Mouse (Mus musculus): Measurements from ENCODE around the gene Uxs1. TPM values are rescaled to one million over a fixed set of nuclear protein-coding genes. Genes with fewer than 3 reads are reported as not detected.
A peak's percentile ranks its signal among the peaks of the same experiment; 100 is the strongest.

The Uxs1 gene
- polyA plus RNA-seq, 1 experiment from 2014 or later = 20.2 TPM

DNA sequence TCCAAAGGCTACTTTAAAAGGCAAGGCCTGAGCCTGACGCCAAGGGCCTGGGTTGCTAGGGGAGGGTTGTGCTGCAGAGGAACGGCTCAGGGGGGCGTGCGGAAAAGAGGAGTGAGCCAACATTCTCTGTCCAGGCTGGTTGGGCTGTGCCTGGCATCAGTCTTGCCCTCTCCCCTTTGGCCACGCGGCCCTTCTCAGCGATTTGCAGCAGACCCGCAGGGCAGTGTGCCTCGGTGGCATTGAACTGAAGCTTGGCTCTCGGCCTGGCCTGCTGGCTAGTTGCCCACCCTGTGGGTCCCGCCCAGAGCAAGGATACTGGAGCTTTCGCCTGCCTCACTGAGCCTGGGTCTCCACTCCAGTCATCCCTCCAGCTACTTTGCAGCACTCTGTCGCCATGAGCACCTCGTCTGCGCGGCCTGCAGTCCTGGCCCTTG lies 97.1 kb downstream of the Uxs1 start, which contains the start of gene 1500015O10Rik:
Gene 1500015O10Rik, plus strand, starts transcription at position 112 of the 434 bp plus-strand sequence.
- H3K4me2 ChIP-seq (ENCODE audit: low read depth, low read length) = no peak within 1 kb of the TSS
- H3K27ac ChIP-seq (ENCODE audit: low read length) = peak within 1 kb of the TSS; percentile 18; the same call in 1 of the 2 replicates
- H3K9me3 ChIP-seq (replicated peaks; ENCODE audit: control insufficient read depth, low read length) = peaks cover 4% of the 10 kb centered on the region; the same call in 1 of the 2 replicates
- H3K36me3 ChIP-seq (ENCODE audit: control insufficient read depth, insufficient read depth, low read length) = no peaks in the 10 kb centered on the region
- ATAC-seq (ENCODE audit: insufficient read depth, low FRiP score) = peak; percentile 81; the same call in 1 of the 2 replicates
- 53% methylated on average over 16 of the region's 16 CpGs for WGBS
- H3K4me1 ChIP-seq (ENCODE audit: control insufficient read depth, insufficient read depth, low read length) = no peaks in the 10 kb centered on the region
- H3K27me3 ChIP-seq (ENCODE audit: control insufficient read depth, insufficient read depth, low read length) = no peaks in the 10 kb centered on the region
- H3K4me3 ChIP-seq (replicated peaks; ENCODE audit: low read length) = no peak within 1 kb of the TSS
- no peak within 1 kb of the TSS for H3K9ac ChIP-seq (ENCODE audit: low read length)

DNA sequence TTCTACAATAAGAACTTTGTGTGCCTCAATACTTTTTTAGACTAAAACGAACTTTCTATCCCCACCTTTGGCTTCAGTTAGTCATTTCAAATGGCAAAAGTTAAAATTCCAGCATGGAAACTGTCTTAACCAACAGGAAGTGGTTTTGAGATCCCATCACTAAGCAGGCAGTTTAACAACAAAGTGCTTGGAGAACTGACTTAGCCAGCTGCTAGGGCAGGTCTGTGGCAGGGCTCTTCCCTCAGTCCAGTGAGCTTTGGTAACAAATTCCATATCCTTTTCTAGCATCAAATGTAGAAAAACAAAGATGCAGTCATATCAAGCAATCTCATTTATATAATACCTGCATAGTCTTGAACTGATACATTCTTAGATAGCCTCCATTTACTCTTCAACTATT lies 105.1 kb downstream of the Uxs1 start:
- 70% methylated on average over 1 of the region's 1 CpGs for WGBS
- Histone ChIP-seq H3K4me3 (replicated peaks; ENCODE audit: low read length) (no peak overlapping the region), H3K27ac (ENCODE audit: low read length) (no peak overlapping the region), H3K4me2 (ENCODE audit: low read depth, low read length) (no peak overlapping the region), H3K36me3 (ENCODE audit: control insufficient read depth, insufficient read depth, low read length) (no peaks in the 10 kb centered on the region), H3K27me3 (ENCODE audit: control insufficient read depth, insufficient read depth, low read length) (no peaks in the 10 kb centered on the region), H3K9ac (ENCODE audit: low read length) (no peak overlapping the region), H3K9me3 (replicated peaks; ENCODE audit: control insufficient read depth, low read length) (no peaks in the 10 kb centered on the region), H3K4me1 (ENCODE audit: control insufficient read depth, insufficient read depth, low read length) (no peaks in the 10 kb centered on the region)
- ATAC-seq (ENCODE audit: insufficient read depth, low FRiP score) = no peak

DNA sequence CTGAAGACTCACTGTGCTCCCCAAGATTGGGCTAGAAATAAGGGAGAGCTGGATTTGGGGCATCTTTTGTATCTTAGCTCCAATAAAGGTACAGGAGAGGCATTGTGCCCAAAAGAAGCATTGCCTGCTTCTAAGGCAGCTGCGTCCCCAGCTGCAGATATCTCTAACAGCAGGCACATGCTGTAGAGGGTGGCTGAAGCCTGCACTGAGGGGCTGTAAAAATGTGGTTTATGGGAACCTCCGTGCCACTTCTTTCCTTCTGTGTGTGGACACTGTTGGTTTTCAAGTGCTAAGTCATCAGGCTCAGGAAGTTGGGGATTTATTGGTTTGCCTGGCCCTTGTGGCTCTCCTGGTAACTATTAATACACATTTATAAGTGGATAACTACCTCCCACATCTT lies 108.8 kb downstream of the Uxs1 start:
- H3K4me3 ChIP-seq (replicated peaks; ENCODE audit: low read length) = no peak overlapping the region
- no peak overlapping the region for H3K27ac ChIP-seq (ENCODE audit: low read length)
- WGBS = 76% methylated on average over 2 of the region's 2 CpGs
- no peaks in the 10 kb centered on the region for H3K9me3 ChIP-seq (replicated peaks; ENCODE audit: control insufficient read depth, low read length)
- no peak for ATAC-seq (ENCODE audit: insufficient read depth, low FRiP score)
- H3K27me3 ChIP-seq (ENCODE audit: control insufficient read depth, insufficient read depth, low read length) = no peaks in the 10 kb centered on the region
- no peaks in the 10 kb centered on the region for H3K4me1 ChIP-seq (ENCODE audit: control insufficient read depth, insufficient read depth, low read length)
- H3K36me3 ChIP-seq (ENCODE audit: control insufficient read depth, insufficient read depth, low read length) = no peaks in the 10 kb centered on the region
- no peak overlapping the region for H3K4me2 ChIP-seq (ENCODE audit: low read depth, low read length)
- no peak overlapping the region for H3K9ac ChIP-seq (ENCODE audit: low read length)

DNA sequence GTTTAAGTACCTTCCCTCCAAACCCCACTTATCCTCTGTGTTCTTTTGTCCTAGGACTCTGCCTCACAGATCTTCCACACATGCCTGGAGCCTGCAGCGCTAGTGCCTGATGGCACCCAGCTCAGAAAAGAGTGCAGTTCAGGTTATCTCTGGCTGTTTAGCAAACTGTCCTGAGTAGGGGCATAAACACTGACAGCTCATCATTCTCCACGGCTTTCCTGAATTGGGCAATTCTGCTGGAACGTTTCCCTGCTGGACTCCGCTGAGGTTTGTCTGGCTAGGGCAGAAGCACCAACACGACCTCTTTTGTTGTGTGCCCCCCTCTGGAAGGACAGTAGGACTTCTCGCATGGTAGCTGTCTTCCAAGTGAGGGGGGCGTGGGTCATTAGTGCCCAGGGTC lies 109.6 kb downstream of the Uxs1 start:
- Histone ChIP-seq H3K27me3 (ENCODE audit: control insufficient read depth, insufficient read depth, low read length) (no peaks in the 10 kb centered on the region), H3K9me3 (replicated peaks; ENCODE audit: control insufficient read depth, low read length) (no peaks in the 10 kb centered on the region), H3K4me3 (replicated peaks; ENCODE audit: low read length) (no peak overlapping the region), H3K4me1 (ENCODE audit: control insufficient read depth, insufficient read depth, low read length) (no peaks in the 10 kb centered on the region), H3K27ac (ENCODE audit: low read length) (no peak overlapping the region), H3K9ac (ENCODE audit: low read length) (no peak overlapping the region), H3K4me2 (ENCODE audit: low read depth, low read length) (no peak overlapping the region), H3K36me3 (ENCODE audit: control insufficient read depth, insufficient read depth, low read length) (no peaks in the 10 kb centered on the region)
- 71% methylated on average over 7 of the region's 7 CpGs for WGBS
- ATAC-seq (ENCODE audit: insufficient read depth, low FRiP score) = no peak

DNA sequence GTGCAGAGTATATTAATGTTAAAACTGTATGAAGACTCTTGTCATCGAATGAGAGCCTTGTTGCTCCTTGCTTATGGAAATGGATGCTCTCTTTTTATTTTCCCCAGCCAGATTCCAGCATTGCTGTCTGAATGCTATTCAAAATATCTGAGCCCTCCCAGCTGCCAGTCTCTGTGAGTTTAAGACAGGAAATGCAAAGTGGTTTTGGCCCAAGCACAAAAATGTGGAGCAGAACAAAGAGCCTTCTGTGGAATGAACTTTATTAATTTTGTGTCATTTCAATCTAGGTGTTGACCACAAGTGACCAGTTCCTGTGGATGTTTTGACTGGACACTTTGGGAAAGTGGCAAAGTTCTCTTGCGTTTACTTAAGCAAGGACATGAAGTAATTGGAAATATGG lies 112.8 kb downstream of the Uxs1 start:
- 65% methylated on average over 2 of the region's 2 CpGs for WGBS
- ATAC-seq (ENCODE audit: insufficient read depth, low FRiP score) = no peak
- Histone ChIP-seq H3K36me3 (ENCODE audit: control insufficient read depth, insufficient read depth, low read length) (no peaks in the 10 kb centered on the region), H3K27me3 (ENCODE audit: control insufficient read depth, insufficient read depth, low read length) (no peaks in the 10 kb centered on the region), H3K4me2 (ENCODE audit: low read depth, low read length) (no peak overlapping the region), H3K27ac (ENCODE audit: low read length) (no peak overlapping the region), H3K4me3 (replicated peaks; ENCODE audit: low read length) (no peak overlapping the region), H3K9me3 (replicated peaks; ENCODE audit: control insufficient read depth, low read length) (no peaks in the 10 kb centered on the region), H3K4me1 (ENCODE audit: control insufficient read depth, insufficient read depth, low read length) (no peaks in the 10 kb centered on the region), H3K9ac (ENCODE audit: low read length) (no peak overlapping the region)

DNA sequence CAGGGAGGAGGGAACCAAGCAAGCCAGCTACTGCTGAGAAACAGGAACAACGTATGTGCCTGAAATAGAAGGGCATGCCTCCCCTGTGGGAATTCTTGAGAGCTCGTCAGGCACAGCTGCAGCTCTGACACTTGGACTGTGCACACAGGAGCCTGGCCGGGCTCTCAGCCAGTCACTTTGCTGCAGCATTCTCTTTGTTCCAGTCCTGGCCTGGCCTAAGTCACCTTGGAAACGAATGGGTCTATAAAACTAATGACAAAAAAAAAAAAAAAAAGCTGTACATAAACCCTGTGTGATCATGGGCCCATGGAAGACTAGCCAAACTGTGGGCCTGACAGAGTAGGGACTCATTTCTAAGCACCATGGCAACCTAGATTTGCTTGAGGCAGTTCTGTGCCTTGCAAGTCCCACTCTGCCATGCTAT lies 129.0 kb downstream of the Uxs1 start:
- Histone ChIP-seq H3K4me2 (ENCODE audit: low read depth, low read length) (no peak overlapping the region), H3K27me3 (ENCODE audit: control insufficient read depth, insufficient read depth, low read length) (no peaks in the 10 kb centered on the region), H3K9ac (ENCODE audit: low read length) (no peak overlapping the region), H3K27ac (ENCODE audit: low read length) (peak overlapping the region; percentile 62), H3K4me3 (replicated peaks; ENCODE audit: low read length) (no peak overlapping the region), H3K36me3 (ENCODE audit: control insufficient read depth, insufficient read depth, low read length) (no peaks in the 10 kb centered on the region), H3K4me1 (ENCODE audit: control insufficient read depth, insufficient read depth, low read length) (no peaks in the 10 kb centered on the region), H3K9me3 (replicated peaks; ENCODE audit: control insufficient read depth, low read length) (no peaks in the 10 kb centered on the region)
- WGBS = 11% methylated on average over 4 of the region's 4 CpGs
- ATAC-seq (ENCODE audit: insufficient read depth, low FRiP score) = peak; percentile 79

Other genes starting within 250 kb of the Uxs1 start
- 7.7 and 9.9 TPM in 2 replicates for gene 1500015O10Rik, start 97.2 kb downstream of the Uxs1 start, polyA plus RNA-seq (2015; fragmentation: Nextera tagmentation; extraction: Ambion mirVana)
- gene Tpp2, start 105.8 kb upstream of the Uxs1 start, polyA plus RNA-seq (2015; fragmentation: Nextera tagmentation; extraction: Ambion mirVana) = 56.3 and 62.6 TPM in 2 replicates
- 0.30 and 0.32 TPM in 2 replicates for gene Mettl21c, start 192.2 kb upstream of the Uxs1 start, polyA plus RNA-seq (2015; fragmentation: Nextera tagmentation; extraction: Ambion mirVana)
- 0.05 and 0.09 TPM in 2 replicates for gene Gm8251, start 234.1 kb upstream of the Uxs1 start, polyA plus RNA-seq (2015; fragmentation: Nextera tagmentation; extraction: Ambion mirVana)